Mouse (Mus musculus): ENCODE measurements around the gene Akr1c20. TPM values are rescaled to one million over a fixed set of nuclear protein-coding genes. Genes with fewer than 3 reads are reported as not detected.

Gene Akr1c20
- not detected in 2 replicates for polyA plus RNA-seq (2012; rRNA removed)

GRCm38 (mm10) chr13:4523201-4523838, at the start of gene Akr1c20:
TSS of gene Akr1c20 (minus strand) at chr13:4523345.

Other genes with a start within 250 kb of the Akr1c20 start
- 0.09 and 0.11 TPM in 2 replicates for gene Akr1c12, start 243.9 kb downstream of the Akr1c20 start, polyA plus RNA-seq (2012; rRNA removed)
- gene Akr1c6, start 89.0 kb downstream of the Akr1c20 start, polyA plus RNA-seq (2012; rRNA removed) = not detected in 2 replicates
- gene Akr1c21, start 50.7 kb upstream of the Akr1c20 start, polyA plus RNA-seq (2012; rRNA removed) = not detected in 2 replicates
- 35.0 and 38.6 TPM in 2 replicates for gene Akr1e1, start 85.8 kb upstream of the Akr1c20 start, polyA plus RNA-seq (2012; rRNA removed)

Data from central nervous system, embryonic 14 days (tissue).